Comparison of ENCODE assay signal across 8 mouse cellular contexts in the genomic region with DNA sequence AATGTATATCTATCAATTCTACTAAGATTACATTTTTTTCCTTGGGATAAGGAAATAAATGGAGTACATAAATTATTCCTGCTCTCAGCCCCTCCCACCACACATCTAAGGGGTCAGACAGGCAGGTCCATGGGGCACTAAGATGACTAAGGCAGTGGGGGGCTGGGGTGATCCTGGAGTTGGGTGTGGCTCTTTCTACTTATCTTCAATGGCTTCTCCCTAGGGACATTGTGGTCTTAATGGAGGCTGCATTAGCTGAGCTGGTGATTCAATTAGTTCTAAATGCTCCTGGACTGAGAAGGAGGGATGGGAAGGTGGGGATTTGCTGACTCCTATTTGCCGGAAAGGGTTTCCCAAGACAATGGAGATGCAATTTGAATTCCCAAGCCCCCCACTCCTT.
"Had no signal": no experiment of that assay in that cellular context is flagged by ENCODE, and none has a peak within 500 bp of the region (broad histone marks: within the 10 kb centered on the region; RNA-seq: fewer than 3 reads in every experiment).

No protein-coding gene starts in this region.

- DNase-seq: kidney, adult 8-10 months; kidney, postnatal 10 days; kidney, postnatal 36 days; liver, embryonic 13.5 days; lung, adult 2 months; lung, postnatal 14 days; thymus, adult 18-20 months; thymus, postnatal 36 days had no signal
